Mouse (Mus musculus) ES-E14 (cell line): ENCODE measurements around the gene Morc1.

Source experiments
- CHD2 ChIP-seq: IDR thresholded peaks from 2 replicates; pipeline ENCODE4 v1.6.1; 2014; ENCODE audit warnings: mild to moderate bottlenecking, low read depth, low read length, inconsistent platforms
- HCFC1 ChIP-seq: IDR thresholded peaks from 2 replicates; pipeline ENCODE4 v1.6.1; 2012; ENCODE audit warnings: low read length, inconsistent platforms, borderline replicate concordance; ENCODE audit not compliant: insufficient read depth
- MAFK ChIP-seq: IDR thresholded peaks from 2 replicates; pipeline ENCODE4 v1.6.1; 2014; ENCODE audit warnings: mild to moderate bottlenecking, low read depth, low read length, inconsistent platforms; ENCODE audit not compliant: insufficient read depth
- ZC3H11A ChIP-seq: IDR thresholded peaks from 2 replicates; pipeline ENCODE4 v1.6.1; 2012; ENCODE audit warnings: low read depth, mild to moderate bottlenecking, inconsistent platforms, low read length, borderline replicate concordance
- ZNF384 ChIP-seq: IDR thresholded peaks from 2 replicates; pipeline ENCODE4 v1.6.1; 2012; ENCODE audit warnings: low read depth, low read length, inconsistent platforms

DNA sequence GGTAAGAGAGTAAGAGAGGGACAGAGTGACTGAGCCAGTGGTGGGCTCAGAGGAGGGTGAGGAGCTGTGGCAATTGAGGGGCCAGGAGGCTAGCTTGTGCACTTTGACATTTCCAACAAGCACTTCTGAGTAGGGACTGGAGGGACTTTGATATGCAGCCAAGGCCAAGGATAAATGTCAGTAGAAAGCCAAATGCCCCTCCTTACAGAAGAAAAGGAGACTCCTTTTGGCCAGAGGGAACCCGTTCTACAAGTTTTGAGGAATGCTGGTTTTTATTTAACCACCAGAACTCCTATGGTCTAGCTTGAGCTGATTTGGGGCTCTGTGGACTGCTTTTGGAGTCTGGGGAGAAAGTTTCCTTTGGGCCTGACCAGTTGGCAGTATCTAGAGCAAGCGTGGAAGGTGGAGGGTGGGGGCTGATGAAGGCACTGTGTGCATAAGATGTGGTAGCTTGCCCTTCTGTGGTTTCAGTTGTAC, 172.7 kb downstream of the Morc1 start:
- TF ChIP-seq CHD2 (no peak), HCFC1 (no peak), ZC3H11A (no peak), MAFK (no peak), ZNF384 (no peak)
